Mouse (Mus musculus) embryonic facial prominence, embryonic 13.5 days (tissue): ENCODE results near the gene Zfp277. TPM values are rescaled to one million over a fixed set of nuclear protein-coding genes. Genes with fewer than 3 reads are reported as not detected.

Experiments
- ATAC-seq: fragments of 200-750 bp; cut with Nextera tagmentation; 2 replicates; pipeline ENCODE4 v1.8.0; 2017; ENCODE audit warnings: low read depth; ENCODE audit not compliant: insufficient number of reproducible peaks, insufficient read depth, low FRiP score, low TSS enrichment
- H3K27ac ChIP-seq: fragments of 300-500 bp; sonication (generic); 2 replicates; pipeline ENCODE4 v1.5.1; 2015; ENCODE audit warnings: moderate library complexity, mild to moderate bottlenecking, inconsistent platforms
- H3K27me3 ChIP-seq: fragments of 300-500 bp; sonication (generic); 2 replicates; pipeline ENCODE4 v1.6.1; 2015; ENCODE audit warnings: mild to moderate bottlenecking, inconsistent platforms
- H3K36me3 ChIP-seq: fragments of 300-500 bp; sonication (generic); 2 replicates; pipeline ENCODE4 v1.6.1; 2015; ENCODE audit warnings: mild to moderate bottlenecking, inconsistent platforms
- H3K4me1 ChIP-seq: fragments of 300-500 bp; sonication (generic); 2 replicates; pipeline ENCODE4 v1.6.1; 2015; ENCODE audit warnings: inconsistent platforms
- H3K4me2 ChIP-seq: fragments of 300-500 bp; sonication (generic); 2 replicates; pipeline ENCODE4 v1.6.1; 2015; ENCODE audit warnings: moderate library complexity, mild to moderate bottlenecking, inconsistent platforms
- H3K4me3 ChIP-seq: fragments of 300-500 bp; sonication (generic); 2 replicates; pipeline ENCODE4 v1.5.1; 2015; ENCODE audit warnings: mild to moderate bottlenecking, inconsistent platforms
- H3K9ac ChIP-seq: fragments of 300-500 bp; sonication (generic); 2 replicates; pipeline ENCODE4 v1.6.1; 2015; ENCODE audit warnings: mild to moderate bottlenecking, inconsistent platforms
- H3K9me3 ChIP-seq: fragments of 300-500 bp; sonication (generic); 2 replicates; pipeline ENCODE4 v1.6.1; 2016; ENCODE audit warnings: inconsistent platforms
- WGBS: fragments of 180-500 bp; shearing (Covaris S2); methylation state at CpG from one replicate; pipeline ENCODE4 v1.1.7; 2015; ENCODE audit warnings: mixed read lengths; 5-methylcytosine and 5-hydroxymethylcytosine counted together
- polyA plus RNA-seq: library from polyadenylated mRNA; unstranded; fragments of >200 nt; fragmentation: Nextera tagmentation; extraction: Ambion mirVana; gene quantifications from 2 replicates; pipeline ENCODE4 v1.2.1, GENCODE M21; 2015

Gene Zfp277
- polyA plus RNA-seq, 1 experiment from 2014 or later, result 39.3 TPM

DNA sequence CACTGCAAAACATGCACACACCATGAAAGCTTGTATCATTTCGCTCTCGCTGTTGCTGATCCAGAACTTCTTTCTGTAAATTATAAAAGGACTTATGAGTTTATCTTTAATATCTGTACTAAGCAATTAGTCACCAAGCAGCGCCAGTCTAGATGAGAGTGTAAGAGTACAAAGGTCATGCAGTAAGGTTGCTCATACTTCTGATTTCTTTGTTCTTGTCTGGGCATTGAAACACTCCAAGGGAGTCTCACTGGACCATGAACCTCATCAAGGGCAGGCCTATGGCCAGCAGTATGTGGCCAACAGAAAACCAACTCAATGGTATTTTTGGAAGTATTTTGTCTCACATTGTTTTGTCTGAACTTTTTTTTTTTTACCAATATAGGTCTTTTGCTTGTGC lies 110.4 kb downstream of the Zfp277 start:
- Histone ChIP-seq H3K4me2 (no peak overlapping the region), H3K27me3 (no peaks in the 10 kb centered on the region), H3K4me3 (no peak overlapping the region), H3K9me3 (no peaks in the 10 kb centered on the region), H3K27ac (no peak overlapping the region), H3K9ac (no peak overlapping the region), H3K36me3 (no peaks in the 10 kb centered on the region), H3K4me1 (no peaks in the 10 kb centered on the region)
- no peak for ATAC-seq
- 92% methylated on average over 3 of the region's 3 CpGs for WGBS

DNA sequence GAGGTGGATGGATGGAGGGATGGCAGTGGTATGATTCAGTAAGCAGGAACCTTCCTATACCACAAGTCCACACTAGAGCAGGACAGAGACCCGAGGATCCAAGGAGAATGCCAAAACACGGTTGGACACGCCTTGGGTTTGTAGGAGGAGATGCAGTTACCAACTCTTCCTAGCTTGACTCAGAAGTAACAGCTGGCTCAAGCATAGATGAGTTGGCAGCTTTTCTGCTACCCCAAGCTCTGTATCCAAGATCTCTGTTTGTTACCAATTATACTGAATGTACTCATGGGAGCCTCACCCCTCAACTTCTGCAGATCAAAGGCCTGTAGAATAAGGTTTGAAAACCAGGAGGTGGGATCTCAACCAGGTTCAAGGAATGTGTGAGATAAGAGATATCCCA lies 114.2 kb downstream of the Zfp277 start:
- Histone ChIP-seq H3K4me1 (peaks cover 5% of the 10 kb centered on the region; the same call in 1 of the 2 replicates), H3K9ac (no peak overlapping the region), H3K27ac (no peak overlapping the region), H3K36me3 (no peaks in the 10 kb centered on the region), H3K4me3 (no peak overlapping the region), H3K4me2 (no peak overlapping the region), H3K27me3 (no peaks in the 10 kb centered on the region), H3K9me3 (no peaks in the 10 kb centered on the region)
- 96% methylated on average over 3 of the region's 3 CpGs for WGBS
- ATAC-seq, result no peak

DNA sequence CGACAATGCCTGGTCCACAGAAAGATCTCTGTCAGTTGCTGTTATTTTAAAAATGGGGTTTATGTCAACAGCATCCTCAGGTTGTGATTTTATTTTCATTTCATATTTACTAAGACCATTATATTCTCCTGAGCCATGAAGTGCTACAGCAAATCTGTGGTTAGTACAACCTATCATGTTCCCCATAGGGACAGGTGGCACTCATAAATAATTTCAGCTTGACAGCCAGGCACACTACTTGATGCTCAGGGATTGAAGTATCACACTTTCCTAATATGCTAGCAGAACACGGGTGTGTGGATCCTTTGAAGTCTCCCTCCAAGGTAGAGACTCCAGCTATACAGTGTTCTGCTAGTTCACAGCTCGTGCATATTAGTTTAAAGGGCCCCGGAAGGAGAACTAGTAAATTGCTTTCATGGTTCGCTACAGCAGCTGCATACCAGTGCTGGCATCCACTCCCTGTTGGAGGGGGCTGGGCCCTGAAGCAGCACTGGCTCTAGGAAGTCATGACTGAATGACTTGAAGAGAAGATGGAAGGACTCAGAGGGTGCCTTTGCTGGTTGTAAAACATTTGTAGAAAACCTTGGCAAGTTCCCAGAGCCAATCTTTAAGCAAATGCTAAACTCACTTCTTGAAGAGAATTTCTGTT lies 118.6 kb downstream of the Zfp277 start:
- no peaks in the 10 kb centered on the region for H3K36me3 ChIP-seq
- H3K27ac ChIP-seq, result no peak overlapping the region
- H3K4me3 ChIP-seq, result no peak overlapping the region
- H3K9ac ChIP-seq, result no peak overlapping the region
- 46% methylated on average over 5 of the region's 5 CpGs for WGBS
- H3K27me3 ChIP-seq, result no peaks in the 10 kb centered on the region
- no peak overlapping the region for H3K4me2 ChIP-seq
- no peaks in the 10 kb centered on the region for H3K9me3 ChIP-seq
- H3K4me1 ChIP-seq, result peaks cover 5% of the 10 kb centered on the region; the same call in 1 of the 2 replicates
- no peak for ATAC-seq

DNA sequence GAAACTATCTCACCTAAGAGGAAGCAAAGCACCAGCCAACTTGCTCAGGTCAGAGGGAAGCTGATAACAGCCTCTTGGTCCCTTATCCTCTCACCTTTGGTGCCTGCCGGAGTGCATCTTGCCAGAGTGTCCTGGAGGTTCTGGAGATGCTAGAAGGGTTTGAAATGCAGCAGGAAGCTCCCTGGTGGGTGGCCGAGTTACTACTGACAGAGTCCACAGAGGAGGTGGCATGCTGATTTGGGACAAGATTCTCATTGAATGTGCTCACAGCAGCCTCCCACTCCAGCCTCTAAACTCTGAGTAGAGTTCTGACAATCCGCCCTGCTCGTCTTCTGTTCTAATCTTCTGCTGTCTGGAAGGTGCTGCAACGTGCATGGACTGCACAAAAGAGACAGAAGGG lies 120.1 kb downstream of the Zfp277 start:
- Histone ChIP-seq H3K9me3 (no peaks in the 10 kb centered on the region), H3K4me1 (peaks cover 5% of the 10 kb centered on the region; the same call in 1 of the 2 replicates), H3K27ac (no peak overlapping the region), H3K4me2 (no peak overlapping the region), H3K27me3 (no peaks in the 10 kb centered on the region), H3K36me3 (peaks cover 10% of the 10 kb centered on the region), H3K9ac (no peak overlapping the region), H3K4me3 (no peak overlapping the region)
- WGBS, result 87% methylated on average over 5 of the region's 5 CpGs
- no peak for ATAC-seq

DNA sequence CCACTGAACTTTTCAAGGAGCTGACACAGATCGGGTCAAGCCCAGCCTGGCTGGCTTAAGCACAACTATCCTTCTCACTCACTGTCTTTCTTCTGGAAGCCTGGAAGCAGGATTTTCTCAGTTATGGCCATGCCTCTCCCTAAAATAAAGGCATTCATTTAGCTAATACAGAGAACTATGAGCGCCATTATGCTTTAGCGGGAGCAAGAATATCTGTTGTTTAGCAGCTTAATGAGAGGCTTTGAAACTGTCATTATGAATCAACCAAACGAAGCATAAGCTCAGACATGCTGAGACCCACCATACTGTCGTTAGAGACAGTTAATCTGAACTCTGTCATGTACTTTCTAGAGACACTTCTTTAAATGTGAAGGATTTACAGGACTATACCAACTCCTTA lies 120.9 kb downstream of the Zfp277 start:
- H3K4me2 ChIP-seq, result no peak overlapping the region
- no peaks in the 10 kb centered on the region for H3K9me3 ChIP-seq
- no peak overlapping the region for H3K4me3 ChIP-seq
- H3K9ac ChIP-seq, result no peak overlapping the region
- H3K27ac ChIP-seq, result no peak overlapping the region
- H3K4me1 ChIP-seq, result peaks cover 5% of the 10 kb centered on the region; the same call in 1 of the 2 replicates
- 69% methylated on average over 5 of the region's 5 CpGs for WGBS
- no peak for ATAC-seq
- H3K27me3 ChIP-seq, result no peaks in the 10 kb centered on the region
- peaks cover 14% of the 10 kb centered on the region for H3K36me3 ChIP-seq

DNA sequence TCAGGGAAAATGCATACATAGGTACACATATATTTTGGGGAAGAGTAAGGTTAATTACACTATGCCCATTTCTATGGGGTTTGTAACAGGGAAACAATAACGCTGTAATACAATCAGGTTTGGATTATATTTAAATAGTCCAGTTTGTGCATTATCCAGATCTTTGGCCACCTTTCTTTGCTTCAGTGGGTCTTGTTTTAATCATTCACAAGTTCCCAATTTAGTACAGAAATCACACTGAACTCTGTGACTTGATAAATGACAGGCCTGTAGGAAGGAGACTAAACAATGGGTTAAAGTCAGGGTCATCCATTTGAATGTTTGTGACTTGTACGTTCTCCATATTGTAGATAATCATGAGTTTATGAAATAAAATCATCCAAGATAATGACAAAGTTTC lies 130.6 kb downstream of the Zfp277 start:
- Histone ChIP-seq H3K4me2 (no peak overlapping the region), H3K36me3 (no peaks in the 10 kb centered on the region), H3K4me3 (no peak overlapping the region), H3K9ac (no peak overlapping the region), H3K27ac (no peak overlapping the region), H3K4me1 (no peaks in the 10 kb centered on the region), H3K9me3 (no peaks in the 10 kb centered on the region), H3K27me3 (no peaks in the 10 kb centered on the region)
- no peak for ATAC-seq
- 88% methylated on average over 2 of the region's 2 CpGs for WGBS

DNA sequence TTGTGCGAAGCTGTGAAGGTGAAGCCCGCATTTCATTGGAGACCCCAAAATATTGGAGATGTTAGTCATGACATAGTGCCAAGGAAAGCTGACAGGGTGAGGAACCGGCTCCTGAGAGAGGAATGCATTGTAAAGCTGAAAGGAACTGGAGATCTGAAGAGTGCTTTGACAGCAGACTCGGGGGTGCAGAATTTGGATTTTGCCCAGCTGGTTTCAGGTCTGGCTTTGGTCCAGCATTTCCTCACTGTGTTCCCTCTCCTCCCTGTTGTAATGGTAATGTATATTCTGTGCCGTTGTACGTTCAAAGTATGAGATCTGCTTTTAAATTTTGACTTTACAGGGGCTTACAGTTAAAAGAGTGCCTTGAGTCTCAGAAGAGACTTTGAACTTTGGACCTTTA lies 141.7 kb downstream of the Zfp277 start:
- no peak for ATAC-seq
- H3K9ac ChIP-seq, result no peak overlapping the region
- no peak overlapping the region for H3K4me3 ChIP-seq
- H3K36me3 ChIP-seq, result no peaks in the 10 kb centered on the region
- WGBS, result 48% methylated on average over 6 of the region's 6 CpGs
- H3K4me1 ChIP-seq, result peaks cover 6% of the 10 kb centered on the region
- H3K9me3 ChIP-seq, result no peaks in the 10 kb centered on the region
- no peak overlapping the region for H3K4me2 ChIP-seq
- H3K27me3 ChIP-seq, result no peaks in the 10 kb centered on the region
- no peak overlapping the region for H3K27ac ChIP-seq

DNA sequence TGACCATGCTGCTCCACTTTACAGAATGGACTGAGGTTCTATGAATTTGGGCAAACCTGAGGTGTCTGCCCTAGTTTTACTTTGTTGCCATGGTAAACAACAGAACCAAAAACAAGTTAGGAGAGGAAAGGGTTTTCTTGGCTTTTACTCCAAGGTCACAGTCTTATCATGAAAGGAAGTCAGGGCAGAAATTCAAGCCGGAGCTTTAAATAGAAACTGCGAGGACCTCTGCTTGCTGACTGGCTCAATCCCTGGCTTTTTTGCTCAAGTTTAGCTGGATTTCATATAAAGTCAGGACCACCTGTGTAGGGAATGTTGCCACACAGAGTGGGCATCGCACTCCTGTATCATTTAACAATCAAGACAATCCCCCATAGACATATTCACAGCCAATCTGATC lies 147.1 kb downstream of the Zfp277 start:
- H3K27ac ChIP-seq, result no peak overlapping the region

DNA sequence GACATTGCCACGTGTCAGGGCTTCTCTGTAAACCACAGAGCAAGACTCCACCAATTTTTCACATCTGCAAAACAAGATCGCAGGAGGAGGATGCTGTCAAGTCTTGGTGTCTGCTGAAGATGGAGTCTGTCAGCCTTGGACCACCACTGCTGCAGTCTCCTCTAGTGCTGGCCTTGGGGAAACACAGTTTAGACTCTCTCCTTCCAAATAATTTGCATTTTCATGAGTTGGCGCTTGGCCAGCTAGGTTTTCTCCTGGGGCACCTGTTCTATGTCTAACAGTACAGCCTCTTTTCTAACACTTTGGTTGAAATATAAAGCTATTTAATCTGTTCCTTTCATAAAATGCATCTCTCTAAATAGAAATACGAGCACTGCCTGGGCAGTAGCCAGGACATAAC lies 159.2 kb downstream of the Zfp277 start:
- 73% methylated on average over 4 of the region's 4 CpGs for WGBS
- no peak overlapping the region for H3K27ac ChIP-seq
- no peak for ATAC-seq
- no peak overlapping the region for H3K4me3 ChIP-seq
- no peak overlapping the region for H3K9ac ChIP-seq
- no peaks in the 10 kb centered on the region for H3K27me3 ChIP-seq
- peaks cover 12% of the 10 kb centered on the region; the same call in 1 of the 2 replicates for H3K9me3 ChIP-seq
- H3K4me2 ChIP-seq, result no peak overlapping the region
- H3K36me3 ChIP-seq, result no peaks in the 10 kb centered on the region
- no peaks in the 10 kb centered on the region for H3K4me1 ChIP-seq

More for the DNA sequence above, 147.1 kb downstream of the Zfp277 start:
- ATAC-seq, result no peak
- H3K4me2 ChIP-seq, result no peak overlapping the region
- no peaks in the 10 kb centered on the region for H3K9me3 ChIP-seq
- H3K4me1 ChIP-seq, result no peaks in the 10 kb centered on the region
- H3K27me3 ChIP-seq, result no peaks in the 10 kb centered on the region
- 82% methylated on average over 3 of the region's 3 CpGs for WGBS
- H3K4me3 ChIP-seq, result no peak overlapping the region
- no peak overlapping the region for H3K9ac ChIP-seq
- H3K36me3 ChIP-seq, result no peaks in the 10 kb centered on the region

DNA sequence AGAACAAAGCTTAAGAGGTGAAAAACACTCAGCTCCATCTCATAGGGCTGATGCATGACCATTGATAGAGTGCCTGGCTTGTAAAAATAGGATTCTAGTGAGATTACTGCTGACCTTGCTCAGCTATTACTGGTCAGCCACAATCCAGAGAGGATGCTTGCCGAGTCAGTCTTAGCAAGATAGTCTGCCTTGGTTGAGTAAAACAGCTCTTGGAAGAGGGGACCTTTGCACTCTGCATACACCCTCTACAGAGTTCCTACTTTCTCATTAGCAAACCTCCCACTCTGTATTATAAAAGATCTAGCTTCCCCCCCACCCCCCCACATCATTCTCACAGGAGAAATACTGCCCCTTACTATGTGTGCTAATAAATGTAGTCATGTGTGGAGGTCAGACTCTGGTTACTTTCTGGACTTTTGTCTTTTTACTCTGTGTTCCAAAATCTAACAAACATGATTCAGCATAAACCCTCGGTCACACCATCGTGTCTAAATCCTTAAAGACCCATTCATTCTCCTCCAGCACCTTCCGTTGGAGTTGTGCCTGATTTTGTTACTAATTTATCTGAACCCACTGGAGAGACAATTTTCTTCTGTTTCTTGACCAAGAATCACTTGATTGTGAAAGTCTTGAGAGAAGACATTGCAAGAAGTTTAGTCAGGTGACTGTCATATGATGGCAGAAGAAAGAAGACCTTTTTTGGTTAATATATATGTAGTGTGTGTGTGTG lies 164.9 kb downstream of the Zfp277 start:
- 80% methylated on average over 4 of the region's 4 CpGs for WGBS

DNA sequence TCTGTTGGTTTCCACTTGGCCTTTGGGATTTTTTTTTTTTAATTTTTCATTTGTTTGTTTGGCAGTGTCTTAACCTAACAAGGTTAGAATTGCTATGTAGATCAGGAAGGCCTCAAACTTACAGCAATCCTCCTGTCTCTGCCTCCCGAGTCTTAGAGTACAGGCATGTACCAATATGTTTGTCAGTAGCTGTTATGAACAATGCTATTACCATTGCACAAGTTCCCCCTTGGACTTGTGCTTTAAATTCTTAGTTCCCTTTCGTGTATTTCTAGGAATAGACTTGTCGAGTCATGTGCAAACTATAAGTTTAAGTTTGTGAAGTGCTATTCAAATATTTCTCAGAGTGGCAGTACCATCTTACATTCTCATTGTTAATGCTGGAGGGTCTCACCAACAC lies 168.1 kb downstream of the Zfp277 start:
- no peak for ATAC-seq
- no peaks in the 10 kb centered on the region for H3K9me3 ChIP-seq
- no peaks in the 10 kb centered on the region for H3K27me3 ChIP-seq
- WGBS, result 82% methylated on average over 3 of the region's 3 CpGs
- H3K4me1 ChIP-seq, result no peaks in the 10 kb centered on the region
- no peaks in the 10 kb centered on the region for H3K36me3 ChIP-seq
- H3K9ac ChIP-seq, result no peak overlapping the region
- H3K4me2 ChIP-seq, result no peak overlapping the region
- no peak overlapping the region for H3K27ac ChIP-seq
- H3K4me3 ChIP-seq, result no peak overlapping the region

More for the DNA sequence above, 164.9 kb downstream of the Zfp277 start:
- H3K4me1 ChIP-seq, result no peaks in the 10 kb centered on the region
- no peaks in the 10 kb centered on the region for H3K27me3 ChIP-seq
- ATAC-seq, result no peak
- no peak overlapping the region for H3K27ac ChIP-seq
- no peaks in the 10 kb centered on the region for H3K36me3 ChIP-seq
- H3K9me3 ChIP-seq, result no peaks in the 10 kb centered on the region
- H3K9ac ChIP-seq, result no peak overlapping the region
- no peak overlapping the region for H3K4me3 ChIP-seq
- H3K4me2 ChIP-seq, result no peak overlapping the region

DNA sequence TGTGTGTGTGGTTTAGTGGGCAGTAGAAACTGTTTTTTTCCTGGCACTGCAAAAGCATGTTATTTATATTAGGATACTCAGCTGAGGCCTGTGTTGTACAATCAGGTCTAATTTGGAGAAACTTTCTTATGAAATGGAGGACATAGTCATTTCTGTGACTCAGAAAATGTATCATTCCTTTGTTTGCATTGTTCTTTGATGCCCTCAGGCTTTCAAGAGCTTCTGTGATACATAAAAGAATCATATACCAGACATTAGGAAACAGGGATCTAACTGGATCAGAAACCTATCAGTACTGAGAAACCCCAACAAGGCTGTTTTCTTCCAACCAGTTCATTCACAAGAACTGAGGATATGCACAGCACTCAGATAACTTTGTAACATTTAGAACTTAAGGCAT lies 170.8 kb downstream of the Zfp277 start:
- no peaks in the 10 kb centered on the region for H3K36me3 ChIP-seq
- no peak for ATAC-seq

More for the DNA sequence above, 170.8 kb downstream of the Zfp277 start:
- Histone ChIP-seq H3K9me3 (no peaks in the 10 kb centered on the region), H3K4me1 (no peaks in the 10 kb centered on the region), H3K4me2 (no peak overlapping the region), H3K9ac (no peak overlapping the region), H3K4me3 (no peak overlapping the region), H3K27ac (no peak overlapping the region), H3K27me3 (no peaks in the 10 kb centered on the region)
